Mouse (Mus musculus) kidney, adult 2 months (tissue): ENCODE measurements around the gene Cubn. TPM values are rescaled to one million over a fixed set of nuclear protein-coding genes. Genes with fewer than 3 reads are reported as not detected.

Source experiments
- DNase-seq: peaks from one replicate; pipeline ENCODE4 v3.0.0; 2021
- H3K27ac ChIP-seq: fragments of 200-500 bp; 2 replicates; pipeline ENCODE4 v1.5.1; 2012; ENCODE audit warnings: low read depth, low read length, control low read depth, inconsistent platforms; ENCODE audit not compliant: insufficient read depth
- H3K27me3 ChIP-seq: fragments of 200-500 bp; replicated peaks from 2 replicates; pipeline ENCODE4 v1.6.1; 2012; ENCODE audit warnings: mild to moderate bottlenecking, moderate library complexity, low read length, inconsistent platforms; ENCODE audit not compliant: control insufficient read depth, insufficient read depth
- H3K36me3 ChIP-seq: fragments of 200-500 bp; 2 replicates; pipeline ENCODE4 v1.6.1; 2012; ENCODE audit warnings: mild to moderate bottlenecking, moderate library complexity, low read length, inconsistent platforms; ENCODE audit not compliant: control insufficient read depth, insufficient read depth
- H3K4me1 ChIP-seq: fragments of 200-500 bp; 2 replicates; pipeline ENCODE4 v1.6.1; 2011; ENCODE audit warnings: low read length; ENCODE audit not compliant: control insufficient read depth, insufficient read depth
- H3K4me3 ChIP-seq: fragments of 200-500 bp; 2 replicates; pipeline ENCODE4 v1.5.1; 2011; ENCODE audit warnings: mild to moderate bottlenecking, low read depth, low read length, control low read depth; ENCODE audit not compliant: insufficient read depth
- CTCF ChIP-seq: fragments of 200-500 bp; conservative IDR thresholded peaks from 2 replicates; pipeline ENCODE4 v1.5.1; 2011; ENCODE audit warnings: low read depth, mild to moderate bottlenecking, control low read depth, low read length, moderate library complexity, mixed read lengths; ENCODE audit not compliant: insufficient read depth, insufficient read length
- POLR2A ChIP-seq: fragments of 200-500 bp; IDR thresholded peaks from one replicate; pipeline ENCODE4 v1.6.1; 2011; ENCODE audit warnings: low read depth, low read length, control low read depth
- whole genome bisulfite sequencing: fragments of 180-500 bp; shearing (Covaris S2); methylation state at CpG from one replicate; pipeline ENCODE4 v1.1.7; 2018; 5-methylcytosine and 5-hydroxymethylcytosine counted together
- polyA plus RNA-seq: library from polyadenylated mRNA; depleted of rRNA; stranded (reverse); fragments of >200 nt; gene quantifications from 2 replicates; pipeline ENCODE4 v1.2.3, GENCODE M21; 2012

The Cubn gene
- polyA plus RNA-seq, 1 experiment: 56.2 TPM

DNA sequence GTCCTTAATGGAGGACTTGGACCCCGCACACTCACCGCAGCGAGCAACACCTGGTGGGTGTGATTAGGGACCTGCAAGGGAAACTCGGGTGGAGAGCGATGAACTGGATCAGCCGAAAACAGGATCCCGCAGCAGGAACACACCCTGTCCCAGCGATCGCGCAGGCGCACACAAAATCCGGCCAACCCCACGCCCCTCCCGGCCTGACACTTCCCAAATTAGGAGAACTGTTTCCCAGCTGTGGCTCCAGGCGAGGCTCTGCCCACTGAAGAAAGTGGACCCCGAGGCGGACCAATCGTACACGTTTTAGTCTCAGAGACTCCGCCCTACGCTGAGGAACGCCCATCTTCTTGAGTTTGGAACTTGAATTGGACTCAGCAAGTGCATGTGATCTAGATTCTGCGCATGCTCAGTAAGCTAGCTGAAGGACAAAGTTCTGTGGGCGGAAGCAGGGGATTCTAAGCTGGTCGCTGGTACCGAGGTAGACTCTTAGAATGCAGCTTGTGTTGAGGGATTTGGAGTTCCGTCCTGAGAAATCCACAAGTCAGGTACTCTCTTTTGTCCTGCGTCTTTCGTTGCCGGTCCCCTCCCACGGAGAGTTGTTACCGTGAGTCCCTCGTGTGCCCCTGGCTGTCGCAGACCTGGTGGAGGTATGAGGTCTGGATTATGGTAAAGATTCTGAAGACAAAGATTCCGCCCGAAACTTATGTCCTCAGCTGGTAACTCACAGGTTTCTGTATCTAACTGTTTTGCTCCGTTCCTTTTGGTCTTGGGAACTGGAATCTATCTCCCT is 220.3 kb downstream of the Cubn start, which contains the start of gene Rsu1:
Rsu1 (minus strand) TSS at position 251 of the 793 bp plus-strand sequence.
- H3K4me1 ChIP-seq: no peaks in the 10 kb centered on the region
- peak; percentile 100 for DNase-seq
- H3K27me3 ChIP-seq: no peaks in the 10 kb centered on the region
- peak within 1 kb of the TSS; percentile 85 for H3K4me3 ChIP-seq
- H3K27ac ChIP-seq: peak within 1 kb of the TSS; percentile 48
- no peaks in the 10 kb centered on the region for H3K36me3 ChIP-seq
- WGBS: under 1% methylated on average over 37 of the region's 37 CpGs
- peak; percentile 62 for TF ChIP-seq POLR2A
- no peak for TF ChIP-seq CTCF

DNA sequence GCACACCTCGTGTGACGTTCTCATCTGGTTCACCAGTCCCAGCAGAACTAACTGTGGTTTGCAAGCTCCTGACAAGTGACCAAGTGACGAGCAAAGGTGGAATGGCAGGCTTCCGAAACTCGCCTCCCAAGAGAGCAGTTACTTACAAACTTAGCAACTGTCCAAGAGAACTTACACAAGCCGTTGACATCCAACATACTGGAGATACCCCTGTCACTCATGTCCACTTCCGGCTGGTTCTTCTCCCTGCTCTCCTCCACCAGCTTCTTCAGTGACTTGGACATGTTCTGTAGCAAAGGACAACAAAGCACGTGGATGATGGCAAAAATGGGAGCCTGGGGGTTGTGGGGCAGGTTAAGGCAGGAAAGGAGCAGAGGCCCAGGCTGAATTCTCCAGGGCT is 220.9 kb downstream of the Cubn start:
- Histone ChIP-seq H3K4me3 (peak overlapping the region; percentile 71), H3K27ac (peak overlapping the region; percentile 48), H3K27me3 (no peaks in the 10 kb centered on the region), H3K4me1 (no peaks in the 10 kb centered on the region), H3K36me3 (no peaks in the 10 kb centered on the region)
- TF ChIP-seq CTCF: no peak
- no peak for TF ChIP-seq POLR2A
- DNase-seq: peak; percentile 25
- WGBS: 21% methylated on average over 8 of the region's 8 CpGs

DNA sequence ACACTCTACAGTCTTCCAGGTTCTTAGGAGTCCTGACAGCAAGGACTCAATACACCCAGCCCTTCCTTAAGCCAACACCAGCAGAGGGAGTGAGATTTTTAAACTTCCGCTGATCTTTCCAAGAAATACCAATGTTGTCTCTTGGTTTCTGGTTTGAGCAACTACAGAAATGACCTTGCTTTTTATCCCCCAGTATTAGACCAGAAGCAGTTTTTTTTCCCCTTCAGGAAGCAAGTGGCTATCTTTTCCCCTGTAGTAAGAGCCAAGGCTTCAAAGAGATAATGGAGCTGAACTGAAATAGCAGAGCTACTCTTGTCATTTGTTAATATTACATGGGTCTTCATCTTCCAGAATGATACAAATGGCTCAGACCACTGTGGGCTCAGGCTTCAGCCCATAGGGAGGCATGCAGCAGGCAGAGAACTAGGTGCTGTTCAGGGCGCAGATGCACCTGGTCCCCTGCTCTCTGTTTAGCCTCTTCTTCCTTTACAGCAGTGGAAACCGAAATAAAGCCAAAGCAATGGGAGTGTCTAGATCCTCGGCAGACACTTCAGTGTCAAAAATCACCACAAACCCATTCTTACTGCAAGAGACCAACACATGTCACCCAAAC is 222.8 kb downstream of the Cubn start:
- Histone ChIP-seq H3K27me3 (no peaks in the 10 kb centered on the region), H3K36me3 (no peaks in the 10 kb centered on the region), H3K4me3 (no peak overlapping the region), H3K27ac (no peak overlapping the region), H3K4me1 (no peaks in the 10 kb centered on the region)
- 98% methylated on average over 4 of the region's 4 CpGs for WGBS
- TF ChIP-seq CTCF (no peak), POLR2A (no peak)
- DNase-seq: no peak

DNA sequence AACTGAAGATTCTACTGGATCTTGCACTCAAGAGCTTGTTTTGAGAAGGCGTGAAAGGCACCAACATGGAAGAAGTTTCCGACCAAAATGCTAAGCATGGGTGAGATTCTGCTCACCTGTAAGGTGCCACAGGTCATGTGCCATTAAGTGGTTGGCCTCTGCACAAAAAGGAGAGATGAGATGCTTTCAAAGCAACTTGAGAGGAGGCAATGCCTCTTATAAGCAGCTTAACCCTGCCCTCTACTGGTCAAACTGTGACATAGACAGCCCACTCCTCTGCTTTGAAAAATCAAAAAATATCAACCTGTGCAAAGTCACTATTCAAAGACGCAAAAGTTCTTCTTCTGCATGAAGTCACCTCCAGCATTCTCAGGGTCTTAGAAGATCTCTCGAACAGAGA is 226.7 kb downstream of the Cubn start:
- no peaks in the 10 kb centered on the region for H3K36me3 ChIP-seq
- DNase-seq: peak; percentile 25
- no peaks in the 10 kb centered on the region for H3K27me3 ChIP-seq
- no peaks in the 10 kb centered on the region for H3K4me1 ChIP-seq
- WGBS: 42% methylated on average over 4 of the region's 4 CpGs
- no peak overlapping the region for H3K27ac ChIP-seq
- TF ChIP-seq POLR2A (no peak), CTCF (peak; percentile 47)
- H3K4me3 ChIP-seq: no peak overlapping the region

DNA sequence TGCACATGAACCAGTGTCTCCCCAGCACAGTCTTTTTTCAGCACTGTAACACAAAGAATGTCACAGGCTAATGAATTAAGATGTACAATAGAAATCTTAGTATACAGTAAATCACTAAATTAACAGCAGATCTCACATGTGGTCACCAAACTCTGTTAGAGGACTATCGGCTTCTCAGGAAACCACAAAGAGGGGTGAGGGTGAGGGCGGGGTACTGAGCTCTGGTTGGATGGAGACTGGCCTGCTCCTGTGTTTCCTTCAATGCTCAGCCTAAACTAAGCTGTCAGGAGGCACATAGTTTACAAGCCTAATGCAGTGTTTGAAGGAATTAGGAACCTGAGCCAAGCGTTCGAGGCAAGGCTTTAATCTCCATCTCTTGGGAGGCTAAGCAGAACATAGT is 228.5 kb downstream of the Cubn start:
- Histone ChIP-seq H3K4me1 (no peaks in the 10 kb centered on the region), H3K27ac (no peak overlapping the region), H3K4me3 (no peak overlapping the region), H3K27me3 (no peaks in the 10 kb centered on the region), H3K36me3 (no peaks in the 10 kb centered on the region; the same call in 1 of the 2 replicates)
- no peak for DNase-seq
- TF ChIP-seq CTCF (no peak), POLR2A (no peak)
- WGBS: 62% methylated on average over 4 of the region's 4 CpGs

DNA sequence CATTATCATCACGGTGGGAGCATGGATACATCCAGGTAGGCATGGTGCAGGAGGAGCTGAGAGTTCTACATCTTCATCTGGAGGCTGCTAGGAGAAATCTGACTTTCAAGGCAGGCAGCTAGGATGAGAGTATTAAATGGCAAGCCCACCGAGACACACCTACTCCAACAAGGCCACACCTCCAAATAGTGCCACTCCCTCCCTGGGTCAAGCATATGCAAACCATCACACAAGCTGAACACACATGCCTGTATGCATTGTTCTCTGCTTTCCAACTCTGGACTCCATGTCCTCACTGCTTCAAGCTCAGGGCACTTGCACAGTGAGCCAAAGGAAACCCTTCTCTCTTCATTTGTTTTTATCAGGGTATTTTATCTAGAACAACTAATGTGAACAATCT is 233.0 kb downstream of the Cubn start:
- H3K27ac ChIP-seq: no peak overlapping the region
- no peak for DNase-seq
- H3K4me3 ChIP-seq: no peak overlapping the region
- H3K36me3 ChIP-seq: peaks cover 4% of the 10 kb centered on the region
- WGBS: 82% methylated on average over 2 of the region's 2 CpGs
- TF ChIP-seq POLR2A: no peak
- TF ChIP-seq CTCF: no peak
- no peaks in the 10 kb centered on the region for H3K4me1 ChIP-seq
- H3K27me3 ChIP-seq: no peaks in the 10 kb centered on the region

DNA sequence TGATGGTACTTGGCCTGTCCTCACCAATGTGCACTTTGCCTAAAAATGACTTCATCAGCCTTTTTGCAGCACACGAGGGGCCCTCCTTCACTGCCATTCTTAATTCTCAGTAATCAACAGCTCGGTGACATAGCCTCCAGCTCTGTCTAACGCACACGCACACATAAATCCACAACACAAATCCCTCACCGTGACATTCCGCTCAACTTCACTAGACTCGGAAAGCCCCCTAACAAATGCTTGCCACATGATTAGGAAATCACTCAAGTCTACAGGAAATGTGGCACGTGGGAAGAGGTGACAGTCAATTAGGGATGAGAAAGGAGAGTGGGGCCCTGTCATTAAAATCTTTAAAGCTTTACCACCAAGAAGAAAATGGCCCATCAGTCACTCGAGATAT is 250.9 kb downstream of the Cubn start:
- H3K36me3 ChIP-seq: no peaks in the 10 kb centered on the region
- no peaks in the 10 kb centered on the region for H3K4me1 ChIP-seq
- WGBS: 60% methylated on average over 9 of the region's 9 CpGs
- no peaks in the 10 kb centered on the region for H3K27me3 ChIP-seq
- no peak overlapping the region for H3K27ac ChIP-seq
- DNase-seq: no peak
- no peak overlapping the region for H3K4me3 ChIP-seq
- no peak for TF ChIP-seq POLR2A
- no peak for TF ChIP-seq CTCF
